Mouse (Mus musculus) megakaryocyte-erythroid progenitor cell, adult 5 weeks (primary cell): ENCODE measurements around the gene Nt5c1a. TPM values are rescaled to one million over a fixed set of nuclear protein-coding genes. Genes with fewer than 3 reads are reported as not detected.

Experiments used
- polyA plus RNA-seq: library from polyadenylated mRNA; stranded (reverse); fragments of >175 nt; gene quantifications from 2 replicates; pipeline ENCODE4 v1.2.3, GENCODE M21; 2012

Gene Nt5c1a
- polyA plus RNA-seq: not detected in 2 replicates

DNA sequence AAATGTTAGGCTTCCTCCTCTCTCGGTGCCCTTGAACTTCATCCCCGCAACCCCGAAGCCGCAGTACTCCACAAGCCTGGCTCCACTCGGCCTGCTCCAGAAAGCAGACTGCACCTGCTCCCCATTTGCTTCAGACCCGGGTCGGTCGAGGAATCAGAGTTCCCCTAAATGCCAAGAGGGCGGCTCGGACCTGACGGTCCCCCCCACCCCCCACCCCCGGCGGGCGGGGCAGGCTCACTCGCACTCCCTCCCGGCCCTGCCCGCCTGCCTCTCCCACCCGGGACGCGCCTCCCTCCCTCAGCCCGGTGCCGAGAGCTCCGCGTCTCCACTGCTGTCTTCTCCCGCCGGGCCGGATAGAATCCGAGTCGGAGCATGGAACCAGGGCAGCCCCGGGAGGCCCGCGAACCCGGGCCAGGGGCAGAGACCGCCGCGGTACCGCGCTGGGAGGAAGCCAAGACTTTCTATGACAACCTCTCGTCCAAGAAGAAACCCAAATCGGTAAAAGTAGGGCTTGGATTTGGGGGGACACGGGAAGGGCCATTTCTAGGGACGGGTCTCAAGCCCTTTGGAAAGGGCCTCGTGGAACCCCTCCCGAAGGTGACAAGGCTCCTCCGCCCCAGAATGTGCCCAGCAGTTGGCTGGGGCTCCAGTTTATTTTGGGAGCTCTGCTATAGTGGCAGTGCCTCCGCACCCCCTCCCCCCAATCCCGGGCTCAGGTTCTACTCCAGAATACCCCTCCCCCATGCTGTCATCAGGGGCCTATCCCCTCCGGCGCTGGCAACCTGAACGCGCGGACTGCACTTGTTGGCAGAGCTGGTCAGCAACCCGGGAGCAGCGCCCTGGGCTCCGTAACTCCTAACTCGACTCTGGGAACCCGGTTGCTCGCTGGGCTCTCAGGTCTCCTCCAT, at the start of gene Nt5c1a:
TSS of gene Nt5c1a (plus strand) at position 319 of the 908 bp plus-strand sequence.

DNA sequence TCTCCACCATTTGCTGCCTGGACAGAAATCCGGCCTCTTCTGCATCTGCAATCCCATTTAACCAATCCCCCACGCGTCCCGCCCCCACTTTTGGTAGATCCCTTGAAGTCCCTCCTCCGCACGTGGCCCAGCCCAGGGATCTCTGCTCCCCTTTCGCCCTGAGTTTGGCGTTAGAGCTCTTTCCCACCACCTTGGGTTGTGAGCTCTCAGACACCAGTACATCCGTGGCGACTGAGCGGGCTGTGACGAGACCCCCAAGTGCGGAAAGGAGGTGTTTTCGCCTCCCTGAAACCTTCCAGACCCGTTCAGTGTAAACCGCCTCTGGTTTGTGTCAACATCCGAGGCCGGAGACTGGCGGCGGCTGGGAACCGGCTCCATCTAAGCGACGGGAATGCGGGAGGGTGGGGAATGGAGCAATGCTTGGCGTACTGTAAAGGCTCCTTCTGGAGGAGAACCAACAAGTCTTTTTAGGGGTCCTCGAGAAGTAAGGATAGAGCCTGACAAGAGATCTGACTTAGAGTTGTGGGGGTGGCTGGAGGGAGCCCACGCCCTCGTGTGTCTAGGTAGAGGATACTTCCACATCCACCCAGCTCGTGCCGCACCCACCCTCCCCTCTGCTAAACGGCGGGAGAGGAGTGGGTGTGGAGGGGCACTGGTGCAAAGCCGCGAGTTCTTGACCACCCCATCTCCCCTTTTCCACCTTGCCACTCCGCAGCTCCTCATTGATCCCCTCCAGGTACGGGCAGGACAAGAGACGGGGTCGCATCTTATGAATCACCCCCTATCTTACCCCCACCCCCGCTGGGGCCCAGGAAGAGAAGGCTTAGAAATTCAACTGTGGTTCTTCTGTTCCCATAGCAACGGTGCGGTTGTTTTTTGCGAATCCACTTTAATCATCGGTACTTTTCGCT, 18.7 kb upstream of the Nt5c1a start, which contains the start of gene Hpcal4:
TSS of gene Hpcal4 (plus strand) at position 900 of the 911 bp plus-strand sequence.

DNA sequence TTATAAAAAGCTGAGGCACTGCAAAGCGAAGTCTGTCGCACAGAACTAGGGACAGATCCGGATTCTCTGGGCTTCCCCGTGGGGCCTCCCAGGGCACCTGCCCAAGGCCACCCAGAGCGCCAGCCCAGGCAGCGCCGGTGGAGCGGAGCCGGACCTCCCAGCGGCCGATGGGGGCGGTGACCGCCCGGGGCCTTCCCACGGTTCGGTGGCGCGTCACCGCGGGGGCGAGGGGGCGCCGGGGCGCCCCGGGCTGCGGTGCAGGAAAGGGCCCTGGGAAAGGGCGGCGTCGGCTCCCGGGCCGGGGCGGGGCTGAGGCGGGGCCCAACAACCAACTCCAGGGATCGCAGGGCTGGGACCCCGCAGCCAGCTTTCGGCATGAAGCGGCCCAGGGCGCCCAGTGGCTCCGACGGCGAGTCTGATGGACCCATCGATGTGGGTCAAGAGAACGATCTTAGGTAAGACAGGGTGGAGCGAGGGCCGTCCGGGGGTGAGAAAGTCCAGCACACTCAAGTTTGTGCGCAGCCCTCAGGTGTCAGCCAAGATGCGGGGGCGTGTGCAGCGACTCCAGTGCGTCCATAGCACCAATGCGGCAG, 32.3 kb downstream of the Nt5c1a start, which contains the start of gene Heyl:
TSS of gene Heyl (plus strand) at position 65 of the 593 bp plus-strand sequence.

DNA sequence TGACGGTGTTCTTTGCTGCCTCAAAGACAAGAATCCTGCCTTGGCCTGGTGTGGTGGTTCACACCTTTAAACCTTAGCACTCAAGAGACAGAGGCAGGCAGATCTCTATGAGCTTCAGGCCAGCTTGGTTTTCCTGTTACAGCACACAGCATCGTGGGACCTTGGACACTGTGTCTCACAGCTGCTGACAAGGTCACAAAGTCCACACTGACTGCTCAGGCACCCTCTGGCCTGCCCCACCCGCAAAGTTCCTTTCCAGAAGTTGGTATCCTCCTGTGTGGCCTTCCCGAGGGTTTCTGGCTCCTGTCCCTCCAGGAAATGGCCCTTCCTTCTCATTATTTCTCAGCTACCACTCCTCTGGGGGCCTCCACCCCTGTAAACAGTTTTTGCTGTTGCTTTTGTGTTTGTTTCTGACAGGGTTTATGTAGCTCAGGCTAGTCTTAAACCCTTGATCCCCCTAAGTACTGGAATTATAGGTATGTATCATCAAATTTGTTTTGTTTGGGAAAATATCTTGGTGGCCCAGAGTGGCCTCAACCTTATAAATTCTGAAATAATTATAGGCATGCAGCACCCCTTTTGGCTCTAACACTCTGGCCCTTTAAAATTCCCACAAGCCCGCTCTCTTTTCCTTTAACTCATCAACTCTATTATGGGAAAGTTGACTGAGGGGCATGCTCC, 60.6 kb downstream of the Nt5c1a start, which contains the start of gene Pabpc4:
TSS of gene Pabpc4 (plus strand) at position 631 of the 681 bp plus-strand sequence.

Other genes starting within 250 kb of the Nt5c1a start
- 0.08 and 0.21 TPM in 2 replicates for gene Mfsd2a, start 240.3 kb upstream of the Nt5c1a start, polyA plus RNA-seq
- 2.9 and 7.0 TPM in 2 replicates for gene Mycl, start 205.9 kb upstream of the Nt5c1a start, polyA plus RNA-seq
- 2.7 and 2.9 TPM in 2 replicates for gene Trit1, start 184.9 kb upstream of the Nt5c1a start, polyA plus RNA-seq
- gene Bmp8b, start 96.3 kb upstream of the Nt5c1a start, polyA plus RNA-seq: not detected in 2 replicates
- not detected in 2 replicates for gene Oxct2b, start 85.2 kb upstream of the Nt5c1a start, polyA plus RNA-seq
- 12.9 and 15.8 TPM in 2 replicates for gene Ppie, start 61.6 kb upstream of the Nt5c1a start, polyA plus RNA-seq
- not detected in 2 replicates for gene Hpcal4, start 18.3 kb upstream of the Nt5c1a start, polyA plus RNA-seq
- 0.16 and 0.43 TPM in 2 replicates for gene Heyl, start 32.1 kb downstream of the Nt5c1a start, polyA plus RNA-seq
- 714 and 746 TPM in 2 replicates for gene Pabpc4, start 60.8 kb downstream of the Nt5c1a start, polyA plus RNA-seq
- 0.03 and 0.15 TPM in 2 replicates for gene Oxct2a, start 122.1 kb downstream of the Nt5c1a start, polyA plus RNA-seq
- gene Bmp8a, start 141.7 kb downstream of the Nt5c1a start, polyA plus RNA-seq: 0.27 and 0.50 TPM in 2 replicates